Mouse (Mus musculus): ENCODE data around the gene Tbce. TPM values are rescaled to one million over a fixed set of nuclear protein-coding genes. Genes with fewer than 3 reads are reported as not detected.
A peak's percentile ranks its signal among the peaks of the same experiment; 100 is the strongest.
"Not testable (repeated sequence)": the region's sequence is repeated elsewhere in the genome, so short reads cannot be mapped to it uniquely, and the experiment has no call there.

Gene Tbce
- polyA plus RNA-seq, 1 experiment from 2014 or later, result 27.0 TPM

GRCm38 (mm10) chr13:14004999-14005398 lies 34.4 kb downstream of the Tbce start:
- no peak overlapping the region for H3K4me2 ChIP-seq
- H3K27ac ChIP-seq (replicated peaks), result no peak overlapping the region
- 0 out of 2 replicates have a peak, but pooled peaks cover 5% of the 10 kb centered on the region for H3K4me1 ChIP-seq (replicated peaks)
- no peaks in the 10 kb centered on the region for H3K9me3 ChIP-seq (replicated peaks)
- no peaks in the 10 kb centered on the region for H3K27me3 ChIP-seq
- H3K4me3 ChIP-seq (replicated peaks), result no peak overlapping the region
- no peak for ATAC-seq (ENCODE audit: insufficient read depth)
- H3K36me3 ChIP-seq (replicated peaks), result peaks cover 93% of the 10 kb centered on the region
- no peak overlapping the region for H3K9ac ChIP-seq
- WGBS (ENCODE audit: insufficient replicate concordance), result 85% methylated on average over 5 of the region's 5 CpGs

DNA sequence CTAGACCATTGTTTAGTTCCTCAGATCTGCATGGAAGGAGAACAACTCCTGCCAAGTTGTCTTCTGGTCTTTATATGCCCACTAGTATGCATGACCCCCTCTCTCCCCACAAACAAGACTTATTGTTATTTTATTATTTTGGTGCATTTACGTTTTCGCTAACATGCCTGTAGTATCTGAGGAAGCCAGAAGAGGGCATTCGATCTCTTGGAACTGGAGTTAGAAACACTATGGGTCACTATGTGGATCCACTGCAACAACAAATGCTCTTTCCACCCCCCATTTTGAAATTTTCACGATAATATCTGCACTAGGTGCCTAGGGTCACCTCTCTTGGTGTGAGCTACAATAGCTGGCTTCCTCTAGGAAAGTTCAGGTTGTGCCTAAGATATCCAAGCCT lies 35.4 kb downstream of the Tbce start:
- Histone ChIP-seq H3K9ac (no peak overlapping the region), H3K9me3 (replicated peaks) (no peaks in the 10 kb centered on the region), H3K27me3 (no peaks in the 10 kb centered on the region), H3K4me2 (no peak overlapping the region), H3K27ac (replicated peaks) (no peak overlapping the region), H3K4me3 (replicated peaks) (no peak overlapping the region), H3K4me1 (replicated peaks) (0 out of 2 replicates have a peak, but pooled peaks cover 2% of the 10 kb centered on the region), H3K36me3 (replicated peaks) (peaks cover 94% of the 10 kb centered on the region)
- no peak for ATAC-seq (ENCODE audit: insufficient read depth)
- 72% methylated on average over 4 of the region's 4 CpGs for WGBS (ENCODE audit: insufficient replicate concordance)

- no peaks in the 10 kb centered on the region for H3K27me3 ChIP-seq
- no peaks in the 10 kb centered on the region for H3K9me3 ChIP-seq (replicated peaks)
- 86% methylated on average over 2 of the region's 2 CpGs for WGBS (ENCODE audit: insufficient replicate concordance)
- H3K36me3 ChIP-seq (replicated peaks), result peaks cover 96% of the 10 kb centered on the region
- H3K4me2 ChIP-seq, result no peak overlapping the region
- H3K27ac ChIP-seq (replicated peaks), result no peak overlapping the region
- H3K9ac ChIP-seq, result no peak overlapping the region
- ATAC-seq (ENCODE audit: insufficient read depth), result no peak
- H3K4me1 ChIP-seq (replicated peaks), result 0 out of 2 replicates have a peak, but pooled peaks cover 2% of the 10 kb centered on the region
- H3K4me3 ChIP-seq (replicated peaks), result no peak overlapping the region
Observed at GRCm38 (mm10) chr13:14002706-14003105, 36.7 kb downstream of the Tbce start.

- Histone ChIP-seq H3K4me3 (replicated peaks) (no peak overlapping the region), H3K9me3 (replicated peaks) (no peaks in the 10 kb centered on the region), H3K27me3 (no peaks in the 10 kb centered on the region), H3K9ac (no peak overlapping the region), H3K4me1 (replicated peaks) (no peaks in the 10 kb centered on the region), H3K36me3 (replicated peaks) (peaks cover 95% of the 10 kb centered on the region), H3K27ac (replicated peaks) (no peak overlapping the region), H3K4me2 (no peak overlapping the region)
- 87% methylated on average over 5 of the region's 5 CpGs for WGBS (ENCODE audit: insufficient replicate concordance)
- ATAC-seq (ENCODE audit: insufficient read depth), result peak; percentile 53; the same call in 1 of the 2 replicates
Observed at GRCm38 (mm10) chr13:13997476-13997875, 42.0 kb downstream of the Tbce start.

- Histone ChIP-seq H3K27ac (replicated peaks) (no peak overlapping the region), H3K4me2 (no peak overlapping the region), H3K4me1 (replicated peaks) (no peaks in the 10 kb centered on the region), H3K36me3 (replicated peaks) (peaks cover 92% of the 10 kb centered on the region), H3K9me3 (replicated peaks) (no peaks in the 10 kb centered on the region), H3K27me3 (no peaks in the 10 kb centered on the region), H3K9ac (no peak overlapping the region), H3K4me3 (replicated peaks) (no peak overlapping the region)
- WGBS (ENCODE audit: insufficient replicate concordance), result 86% methylated on average over 5 of the region's 5 CpGs
- ATAC-seq (ENCODE audit: insufficient read depth), result no peak
Observed at GRCm38 (mm10) chr13:13995046-13995445, 44.4 kb downstream of the Tbce start.

GRCm38 (mm10) chr13:13993041-13993440 lies 46.4 kb downstream of the Tbce start:
- Histone ChIP-seq H3K4me2 (no peak overlapping the region), H3K9me3 (replicated peaks) (no peaks in the 10 kb centered on the region), H3K4me1 (replicated peaks) (no peaks in the 10 kb centered on the region), H3K36me3 (replicated peaks) (peaks cover 88% of the 10 kb centered on the region), H3K9ac (no peak overlapping the region), H3K27me3 (no peaks in the 10 kb centered on the region), H3K27ac (replicated peaks) (no peak overlapping the region), H3K4me3 (replicated peaks) (no peak overlapping the region)
- 77% methylated on average over 3 of the region's 3 CpGs for WGBS (ENCODE audit: insufficient replicate concordance)
- no peak for ATAC-seq (ENCODE audit: insufficient read depth)

GRCm38 (mm10) chr13:13990391-13990790 lies 49.0 kb downstream of the Tbce start:
- H3K9ac ChIP-seq, result no peak overlapping the region
- no peaks in the 10 kb centered on the region for H3K27me3 ChIP-seq
- H3K9me3 ChIP-seq (replicated peaks), result no peaks in the 10 kb centered on the region
- H3K4me3 ChIP-seq (replicated peaks), result no peak overlapping the region
- ATAC-seq (ENCODE audit: insufficient read depth), result no peak
- no peaks in the 10 kb centered on the region for H3K4me1 ChIP-seq (replicated peaks)
- 68% methylated on average over 2 of the region's 2 CpGs for WGBS (ENCODE audit: insufficient replicate concordance)
- no peak overlapping the region for H3K27ac ChIP-seq (replicated peaks)
- no peak overlapping the region for H3K4me2 ChIP-seq
- H3K36me3 ChIP-seq (replicated peaks), result peaks cover 76% of the 10 kb centered on the region

- H3K27ac ChIP-seq (replicated peaks), result no peak overlapping the region
- H3K27me3 ChIP-seq, result no peaks in the 10 kb centered on the region
- WGBS (ENCODE audit: insufficient replicate concordance), result 83% methylated on average over 2 of the region's 2 CpGs
- H3K4me1 ChIP-seq (replicated peaks), result no peaks in the 10 kb centered on the region
- H3K9me3 ChIP-seq (replicated peaks), result no peaks in the 10 kb centered on the region
- peaks cover 74% of the 10 kb centered on the region for H3K36me3 ChIP-seq (replicated peaks)
- H3K4me2 ChIP-seq, result no peak overlapping the region
- no peak for ATAC-seq (ENCODE audit: insufficient read depth)
- no peak overlapping the region for H3K4me3 ChIP-seq (replicated peaks)
- no peak overlapping the region for H3K9ac ChIP-seq
Observed at GRCm38 (mm10) chr13:13989135-13989534, 50.3 kb downstream of the Tbce start.

DNA sequence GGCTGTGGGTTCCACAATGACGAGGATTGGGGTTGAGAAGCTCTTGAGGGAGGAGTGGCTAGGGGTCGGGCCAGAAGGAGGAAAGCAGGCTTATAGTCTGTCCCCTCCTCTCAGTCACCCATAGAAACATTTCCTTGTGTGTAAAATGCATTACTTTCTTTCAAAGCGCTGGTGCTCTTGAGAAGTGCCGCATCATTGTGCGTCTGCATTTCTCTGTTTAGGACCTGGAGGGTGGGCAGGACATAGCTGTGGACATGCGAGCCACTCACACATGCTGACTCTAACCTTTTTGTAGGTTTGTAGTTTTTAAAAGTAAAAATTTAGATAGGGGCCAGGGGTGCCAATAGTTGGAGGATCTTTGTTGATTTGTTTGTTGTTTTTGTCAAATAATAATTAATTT lies 55.9 kb downstream of the Tbce start:
- no peak for ATAC-seq (ENCODE audit: insufficient read depth)
- Histone ChIP-seq H3K27me3 (no peaks in the 10 kb centered on the region), H3K4me2 (no peak overlapping the region), H3K27ac (replicated peaks) (no peak overlapping the region), H3K4me1 (replicated peaks) (no peaks in the 10 kb centered on the region), H3K9me3 (replicated peaks) (no peaks in the 10 kb centered on the region), H3K9ac (no peak overlapping the region), H3K4me3 (replicated peaks) (no peak overlapping the region), H3K36me3 (replicated peaks) (peaks cover 50% of the 10 kb centered on the region)
- 76% methylated on average over 6 of the region's 6 CpGs for WGBS (ENCODE audit: insufficient replicate concordance)

- peaks cover 45% of the 10 kb centered on the region for H3K36me3 ChIP-seq (replicated peaks)
- not testable (repeated sequence) for H3K4me1 ChIP-seq (replicated peaks); ATAC-seq (ENCODE audit: insufficient read depth); H3K9ac ChIP-seq; H3K4me2 ChIP-seq; H3K4me3 ChIP-seq (replicated peaks); H3K9me3 ChIP-seq (replicated peaks); H3K27me3 ChIP-seq; H3K27ac ChIP-seq (replicated peaks)
- WGBS (ENCODE audit: insufficient replicate concordance), result 69% methylated on average over 1 of the region's 1 CpGs
Observed at GRCm38 (mm10) chr13:13981842-13982241, 57.6 kb downstream of the Tbce start.

DNA sequence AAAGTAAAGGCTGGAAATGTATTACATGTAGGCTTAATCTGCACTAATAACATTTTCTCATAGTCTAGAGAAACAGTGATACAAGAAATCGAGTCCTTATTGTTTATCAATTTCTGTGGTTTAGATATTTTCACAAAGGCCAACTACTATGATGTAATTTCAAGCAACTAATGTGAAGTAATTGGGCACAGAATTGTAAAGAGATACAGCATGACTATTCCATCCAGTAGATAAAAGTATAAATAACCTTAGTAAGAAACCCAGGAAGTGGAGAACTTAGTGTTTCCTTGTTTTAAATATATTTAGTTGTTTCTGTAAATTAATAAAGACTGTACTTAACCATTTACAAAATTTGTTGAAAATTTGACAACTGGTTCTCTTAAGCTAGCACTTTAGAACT lies 69.6 kb downstream of the Tbce start:
- Histone ChIP-seq H3K27ac (replicated peaks) (no peak overlapping the region), H3K27me3 (no peaks in the 10 kb centered on the region), H3K4me1 (replicated peaks) (peaks cover 38% of the 10 kb centered on the region), H3K36me3 (replicated peaks) (peaks cover 39% of the 10 kb centered on the region), H3K9ac (no peak overlapping the region), H3K4me3 (replicated peaks) (no peak overlapping the region), H3K4me2 (no peak overlapping the region), H3K9me3 (replicated peaks) (no peaks in the 10 kb centered on the region)
- ATAC-seq (ENCODE audit: insufficient read depth), result no peak
- 40% methylated on average over 1 of the region's 1 CpGs for WGBS (ENCODE audit: insufficient replicate concordance)

- H3K36me3 ChIP-seq (replicated peaks), result peaks cover 43% of the 10 kb centered on the region
- H3K4me3 ChIP-seq (replicated peaks), result no peak overlapping the region
- no peaks in the 10 kb centered on the region for H3K9me3 ChIP-seq (replicated peaks)
- H3K4me1 ChIP-seq (replicated peaks), result peaks cover 38% of the 10 kb centered on the region
- peak overlapping the region; percentile 48 for H3K4me2 ChIP-seq
- peak overlapping the region; percentile 86 for H3K27ac ChIP-seq (replicated peaks)
- H3K9ac ChIP-seq, result peak overlapping the region; percentile 13; the same call in 1 of the 2 replicates
- H3K27me3 ChIP-seq, result no peaks in the 10 kb centered on the region
- 26% methylated on average over 4 of the region's 4 CpGs for WGBS (ENCODE audit: insufficient replicate concordance)
- ATAC-seq (ENCODE audit: insufficient read depth), result peak; percentile 96
Observed at GRCm38 (mm10) chr13:13968629-13969111, 70.8 kb downstream of the Tbce start.
